Mouse (Mus musculus) hindbrain, embryonic 10.5 days (tissue): Measurements from ENCODE around the gene Inpp4a. TPM values are rescaled to one million over a fixed set of nuclear protein-coding genes. Genes with fewer than 3 reads are reported as not detected.
A peak's percentile ranks its signal among the peaks of the same experiment; 100 is the strongest.

Source experiments
- DNase-seq: peaks from one replicate; pipeline ENCODE4 v3.0.0-alpha.2; 2017; ENCODE audit warnings: low spot score
- H3K27ac ChIP-seq: fragments of 300-500 bp; sonication (generic); 2 replicates; pipeline ENCODE4 v1.5.1; 2016; ENCODE audit warnings: mild to moderate bottlenecking, moderate library complexity
- H3K27me3 ChIP-seq: fragments of 300-500 bp; sonication (generic); 2 replicates; pipeline ENCODE4 v1.6.1; 2016; ENCODE audit warnings: mild to moderate bottlenecking; ENCODE audit not compliant: poor library complexity, insufficient read depth, severe bottlenecking
- H3K36me3 ChIP-seq: fragments of 300-500 bp; sonication (generic); 2 replicates; pipeline ENCODE4 v1.6.1; 2016; ENCODE audit warnings: mild to moderate bottlenecking, moderate library complexity
- H3K4me1 ChIP-seq: fragments of 300-500 bp; sonication (generic); replicated peaks from 2 replicates; pipeline ENCODE4 v1.6.1; 2016; ENCODE audit warnings: mild to moderate bottlenecking
- H3K4me3 ChIP-seq: fragments of 300-500 bp; sonication (generic); 2 replicates; pipeline ENCODE4 v1.5.1; 2016; ENCODE audit warnings: mild to moderate bottlenecking, moderate library complexity
- H3K9me3 ChIP-seq: fragments of 300-500 bp; sonication (generic); 2 replicates; pipeline ENCODE4 v1.6.1; 2016; ENCODE audit warnings: mild to moderate bottlenecking, moderate library complexity
- WGBS: fragments of 180-500 bp; shearing (Covaris S2); methylation state at CpG from one replicate; pipeline ENCODE4 v1.1.7; 2016; 5-methylcytosine and 5-hydroxymethylcytosine counted together
- polyA plus RNA-seq: library from polyadenylated mRNA; unstranded; fragments of >200 nt; fragmentation: Nextera tagmentation; extraction: Ambion mirVana; gene quantifications from 2 replicates; pipeline ENCODE4 v1.2.1, GENCODE M21; 2016

Inpp4a gene
- polyA plus RNA-seq, 1 experiment from 2014 or later = 21.8 TPM

GRCm38 (mm10) chr1:37350886-37351651 is 51.4 kb downstream of the Inpp4a start:
- peak; percentile 19 for DNase-seq
- no peak overlapping the region for H3K4me3 ChIP-seq

GRCm38 (mm10) chr1:37351961-37352360 is 52.3 kb downstream of the Inpp4a start:
- Histone ChIP-seq H3K27me3 (no peaks in the 10 kb centered on the region), H3K4me1 (peaks cover 17% of the 10 kb centered on the region), H3K27ac (no peak overlapping the region), H3K36me3 (no peaks in the 10 kb centered on the region), H3K4me3 (no peak overlapping the region), H3K9me3 (no peaks in the 10 kb centered on the region)
- WGBS = 91% methylated on average over 2 of the region's 2 CpGs
- no peak for DNase-seq

More at GRCm38 (mm10) chr1:37350886-37351651, 51.4 kb downstream of the Inpp4a start:
- H3K27me3 ChIP-seq = no peaks in the 10 kb centered on the region
- 55% methylated on average over 7 of the region's 7 CpGs for WGBS
- H3K4me1 ChIP-seq = peaks cover 17% of the 10 kb centered on the region
- no peaks in the 10 kb centered on the region for H3K9me3 ChIP-seq
- H3K36me3 ChIP-seq = no peaks in the 10 kb centered on the region
- no peak overlapping the region for H3K27ac ChIP-seq

GRCm38 (mm10) chr1:37353456-37353855 is 53.8 kb downstream of the Inpp4a start:
- H3K27ac ChIP-seq = no peak overlapping the region
- no peak overlapping the region for H3K4me3 ChIP-seq
- H3K36me3 ChIP-seq = peaks cover 8% of the 10 kb centered on the region; the same call in 1 of the 2 replicates
- no peak for DNase-seq
- H3K9me3 ChIP-seq = no peaks in the 10 kb centered on the region
- H3K4me1 ChIP-seq = peaks cover 17% of the 10 kb centered on the region
- no peaks in the 10 kb centered on the region for H3K27me3 ChIP-seq
- WGBS = 87% methylated on average over 4 of the region's 4 CpGs

- H3K4me3 ChIP-seq = no peak overlapping the region
These were observed 55.8 kb downstream of the Inpp4a start for GRCm38 (mm10) chr1:37355492-37355891.

GRCm38 (mm10) chr1:37356305-37356704 is 56.6 kb downstream of the Inpp4a start:
- 85% methylated on average over 3 of the region's 3 CpGs for WGBS
- no peak for DNase-seq
- no peaks in the 10 kb centered on the region for H3K9me3 ChIP-seq
- no peaks in the 10 kb centered on the region for H3K27me3 ChIP-seq
- peaks cover 14% of the 10 kb centered on the region; the same call in 1 of the 2 replicates for H3K36me3 ChIP-seq
- H3K4me1 ChIP-seq = peaks cover 4% of the 10 kb centered on the region; the same call in 1 of the 2 replicates
- no peak overlapping the region for H3K27ac ChIP-seq
- no peak overlapping the region for H3K4me3 ChIP-seq

More at GRCm38 (mm10) chr1:37355492-37355891, 55.8 kb downstream of the Inpp4a start:
- no peaks in the 10 kb centered on the region for H3K27me3 ChIP-seq
- H3K4me1 ChIP-seq = peaks cover 12% of the 10 kb centered on the region
- no peak for DNase-seq
- H3K9me3 ChIP-seq = no peaks in the 10 kb centered on the region
- no peak overlapping the region for H3K27ac ChIP-seq
- peaks cover 14% of the 10 kb centered on the region; the same call in 1 of the 2 replicates for H3K36me3 ChIP-seq
- WGBS = 89% methylated on average over 3 of the region's 3 CpGs

- WGBS = 90% methylated on average over 6 of the region's 6 CpGs
- Histone ChIP-seq H3K27me3 (no peaks in the 10 kb centered on the region), H3K27ac (no peak overlapping the region), H3K9me3 (no peaks in the 10 kb centered on the region), H3K4me1 (no peaks in the 10 kb centered on the region), H3K4me3 (no peak overlapping the region), H3K36me3 (peaks cover 14% of the 10 kb centered on the region; the same call in 1 of the 2 replicates)
- DNase-seq = no peak
These were observed 57.5 kb downstream of the Inpp4a start for GRCm38 (mm10) chr1:37357173-37357572.

GRCm38 (mm10) chr1:37358621-37359020 is 59.0 kb downstream of the Inpp4a start:
- no peak for DNase-seq
- Histone ChIP-seq H3K27ac (no peak overlapping the region), H3K4me3 (no peak overlapping the region), H3K9me3 (no peaks in the 10 kb centered on the region), H3K27me3 (no peaks in the 10 kb centered on the region), H3K36me3 (peaks cover 14% of the 10 kb centered on the region; the same call in 1 of the 2 replicates), H3K4me1 (no peaks in the 10 kb centered on the region)
- WGBS = 90% methylated on average over 8 of the region's 8 CpGs

GRCm38 (mm10) chr1:37359395-37360092 is 59.9 kb downstream of the Inpp4a start:
- H3K4me1 ChIP-seq = no peaks in the 10 kb centered on the region
- peaks cover 14% of the 10 kb centered on the region; the same call in 1 of the 2 replicates for H3K36me3 ChIP-seq
- no peak overlapping the region for H3K4me3 ChIP-seq
- H3K27ac ChIP-seq = no peak overlapping the region
- DNase-seq = no peak
- WGBS = 93% methylated on average over 6 of the region's 6 CpGs
- no peaks in the 10 kb centered on the region for H3K9me3 ChIP-seq
- no peaks in the 10 kb centered on the region for H3K27me3 ChIP-seq

- 89% methylated on average over 3 of the region's 3 CpGs for WGBS
These were observed 61.1 kb downstream of the Inpp4a start for GRCm38 (mm10) chr1:37360781-37361180.

GRCm38 (mm10) chr1:37362721-37363120 is 63.1 kb downstream of the Inpp4a start:
- Histone ChIP-seq H3K27ac (no peak overlapping the region), H3K27me3 (no peaks in the 10 kb centered on the region), H3K4me1 (no peaks in the 10 kb centered on the region), H3K4me3 (no peak overlapping the region), H3K9me3 (no peaks in the 10 kb centered on the region), H3K36me3 (peaks cover 28% of the 10 kb centered on the region)
- no peak for DNase-seq
- 95% methylated on average over 10 of the region's 10 CpGs for WGBS

More at GRCm38 (mm10) chr1:37360781-37361180, 61.1 kb downstream of the Inpp4a start:
- H3K4me3 ChIP-seq = no peak overlapping the region
- no peaks in the 10 kb centered on the region for H3K27me3 ChIP-seq
- H3K27ac ChIP-seq = no peak overlapping the region
- no peak for DNase-seq
- H3K36me3 ChIP-seq = peaks cover 14% of the 10 kb centered on the region; the same call in 1 of the 2 replicates
- no peaks in the 10 kb centered on the region for H3K4me1 ChIP-seq
- no peaks in the 10 kb centered on the region for H3K9me3 ChIP-seq

- Histone ChIP-seq H3K27ac (no peak overlapping the region), H3K36me3 (peaks cover 41% of the 10 kb centered on the region), H3K4me1 (no peaks in the 10 kb centered on the region), H3K9me3 (no peaks in the 10 kb centered on the region), H3K27me3 (no peaks in the 10 kb centered on the region), H3K4me3 (no peak overlapping the region)
- WGBS = 95% methylated on average over 10 of the region's 10 CpGs
- DNase-seq = no peak
These were observed 68.5 kb downstream of the Inpp4a start for GRCm38 (mm10) chr1:37368125-37368524.

- peaks cover 41% of the 10 kb centered on the region for H3K36me3 ChIP-seq
- H3K27me3 ChIP-seq = no peaks in the 10 kb centered on the region
- H3K4me3 ChIP-seq = no peak overlapping the region
These were observed 69.2 kb downstream of the Inpp4a start for GRCm38 (mm10) chr1:37368768-37369385.

More at GRCm38 (mm10) chr1:37368768-37369385, 69.2 kb downstream of the Inpp4a start:
- Histone ChIP-seq H3K4me1 (no peaks in the 10 kb centered on the region), H3K9me3 (no peaks in the 10 kb centered on the region), H3K27ac (no peak overlapping the region)
- 88% methylated on average over 7 of the region's 7 CpGs for WGBS
- no peak for DNase-seq
